Mouse (Mus musculus): ENCODE results near the gene Olfr1322.

Gene Olfr1322

GRCm38 (mm10) chrX:49891383-49891782 is at the start of gene Olfr1322:
Olfr1322 (minus strand) TSS chrX:49891483.
- in situ Hi-C loops (cut with MboI, MseI): no loop called here

- in situ Hi-C loops (cut with MboI, MseI): no loop called here
Observed at GRCm38 (mm10) chrX:49877651-49878349, 13.5 kb downstream of the Olfr1322 start.
